Comparison of ENCODE assay signal across 13 mouse cellular contexts in the genomic region with DNA sequence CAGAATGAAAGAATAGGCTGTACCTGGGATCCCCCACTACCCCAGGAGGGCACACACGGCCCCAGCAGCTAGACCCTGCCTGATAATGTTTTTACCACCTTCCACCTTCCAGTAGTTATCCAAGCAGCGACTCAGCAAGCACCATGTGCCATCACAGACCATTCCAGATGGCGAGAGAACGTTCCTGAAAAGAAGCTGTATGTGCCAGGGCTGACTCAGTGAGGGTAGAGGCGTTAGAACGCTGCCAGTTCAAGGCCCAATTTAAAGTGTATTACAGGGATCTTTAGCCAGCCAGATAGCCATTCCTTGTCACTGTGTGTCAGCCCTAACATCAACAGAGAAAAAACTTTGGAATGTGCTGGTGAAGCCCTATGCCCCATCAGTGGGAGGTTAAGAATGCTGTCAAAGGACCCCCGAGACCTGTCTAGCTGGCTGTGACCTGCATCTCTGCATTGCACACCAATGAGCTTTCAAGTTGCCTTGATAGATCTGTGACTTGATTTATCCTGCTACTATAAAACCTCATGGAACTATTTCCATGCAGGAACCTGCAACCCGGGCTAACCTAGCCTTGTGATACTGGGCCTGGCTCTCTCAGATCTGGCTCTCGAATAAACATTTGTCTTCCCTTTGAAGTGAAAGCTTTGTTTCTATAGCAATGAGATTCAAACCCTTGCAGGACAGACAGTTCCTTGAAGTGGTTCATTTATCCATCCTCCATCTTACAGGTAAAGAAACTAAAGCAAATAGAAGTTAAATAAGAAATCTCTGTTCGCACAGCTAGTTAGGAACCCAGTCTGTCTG. TPM values are rescaled to one million over a fixed set of nuclear protein-coding genes. Genes with fewer than 3 reads are reported as not detected.
A peak's percentile ranks its signal among the peaks of the same experiment; 100 is the strongest.
DNase-seq lines count a peak whose midpoint lies in the region.
"Had no signal": no experiment of that assay in that cellular context is flagged by ENCODE, and none has a peak within 500 bp of the region (broad histone marks: within the 10 kb centered on the region; RNA-seq: fewer than 3 reads in every experiment).

No protein-coding gene starts in this region.

- peak; percentile 9 for DNase-seq in adrenal gland, postnatal 14 days
- DNase-seq in adrenal gland, adult 8-10 months: no peak
- DNase-seq in layer of hippocampus, adult 18-20 months (ENCODE audit: low spot score in 2 of 2): peak; percentile 13 to 55
- no peak for DNase-seq in layer of hippocampus, adult 9-10 months (ENCODE audit: low spot score)
- DNase-seq in embryo, embryonic 11 days: peak; percentile 6
- DNase-seq in layer of hippocampus, adult 8-10 months (ENCODE audit: low spot score in 2 of 2): peak; percentile 9 to 31
- DNase-seq in left cerebral cortex, adult 9 months (ENCODE audit: low spot score in 2 of 2): no peak
- DNase-seq in cerebellum, postnatal 36 days: no peak
- DNase-seq: cerebellum, adult 8-10 months; gastrocnemius, postnatal 14 days; right cerebral cortex, postnatal 4 days had no signal

RNA-seq across cellular contexts. Expression of gene Adh6a, which starts 7.4 kb away (rescaled TPM):
- total RNA-seq in adrenal gland, postnatal 14 days (2021): not detected in 2 replicates
- total RNA-seq in adrenal gland, adult 8-10 months (2022): not detected
- total RNA-seq in layer of hippocampus, adult 18-20 months (2021): not detected
- not detected for total RNA-seq in layer of hippocampus, adult 8-10 months (2022)
- total RNA-seq: gastrocnemius, postnatal 14 days; hindbrain, postnatal 0 days; layer of hippocampus, postnatal 36 days had no signal

RNA-seq across cellular contexts. Expression of gene Adh6b, which starts 35.9 kb away (rescaled TPM):
- 0.52 and 0.56 TPM in 2 replicates for total RNA-seq in adrenal gland, postnatal 14 days (2021)
- total RNA-seq in adrenal gland, adult 8-10 months (2022): under 1 TPM in 1 of 4 experiments, not detected in 3; 0.17 TPM
- total RNA-seq in layer of hippocampus, adult 18-20 months (2021): under 1 TPM in 1 of 2 experiments, not detected in 1; 0.17 TPM
- not detected for total RNA-seq in layer of hippocampus, adult 8-10 months (2022)
- total RNA-seq: layer of hippocampus, postnatal 36 days had no signal

RNA-seq across cellular contexts. Expression of gene Adh1, which starts 44.9 kb away (rescaled TPM):
- total RNA-seq in adrenal gland, postnatal 14 days (2021): 3,758 and 4,029 TPM in 2 replicates
- 1,000 to 10,000 TPM in 2 of 4 experiments, 100 to 1,000 TPM in 2; 318 to 7,826 (median 4,098) TPM for total RNA-seq in adrenal gland, adult 8-10 months (2022)
- total RNA-seq in layer of hippocampus, adult 18-20 months (2021): under 1 TPM; 0.53 to 0.74 TPM
- total RNA-seq in layer of hippocampus, adult 8-10 months (2022): 1 to 10 TPM; 1.1 to 2.1 (median 1.8) TPM

Comparison
In these comparisons a context has a peak if more than half of its experiments do, and no peak if none do; other contexts are left out.
1. DNase-seq: peak in adrenal gland, postnatal 14 days (single experiment), layer of hippocampus, adult 18-20 months (2 of 2), embryo, embryonic 11 days (single experiment) and layer of hippocampus, adult 8-10 months (2 of 2); none in adrenal gland, adult 8-10 months (single experiment), layer of hippocampus, adult 9-10 months (single experiment), left cerebral cortex, adult 9 months (0 of 2) and cerebellum, postnatal 36 days (0 of 2).
2. RNA of gene Adh1, which starts 44.9 kb away (total RNA-seq): 318 to 7,826 TPM in adrenal gland, adult 8-10 months and 3,758 to 4,029 TPM in adrenal gland, postnatal 14 days; 1.1 to 2.1 TPM in layer of hippocampus, adult 8-10 months and 0.53 to 0.74 TPM in layer of hippocampus, adult 18-20 months; every median in the first group is over 100 times any median in the second.